Mouse (Mus musculus) CD4-positive naive resting alpha-beta T cell, adult 57 days (primary cell): Measurements from ENCODE around the gene Usp3. TPM values are rescaled to one million over a fixed set of nuclear protein-coding genes. Genes with fewer than 3 reads are reported as not detected.

Experiments
- total RNA-seq: library from RNA; stranded (reverse); gene quantifications from one replicate; pipeline ENCODE4 v1.2.4, GENCODE M21; 2023

Usp3 gene
- 195 TPM for total RNA-seq

GRCm38 (mm10) chr9:66592708-66593612 lies at the start of gene Usp3:
Gene Usp3, minus strand, starts transcription at chr9:66593142.

GRCm38 (mm10) chr9:66514256-66514770 lies 78.6 kb downstream of the Usp3 start, which contains the start of gene Fbxl22:
Gene Fbxl22, minus strand, starts transcription at chr9:66514593.

Other genes with a start within 250 kb of the Usp3 start
- 119 TPM for gene Herc1, start 242.7 kb downstream of the Usp3 start, total RNA-seq
- 13.3 TPM for gene Fbxl22, start 78.5 kb downstream of the Usp3 start, total RNA-seq
- 5.9 TPM for gene Car12, start 120.5 kb upstream of the Usp3 start, total RNA-seq
- 0.98 TPM for gene Aph1b, start 202.3 kb upstream of the Usp3 start, total RNA-seq
- gene Gm10647, start 203.9 kb upstream of the Usp3 start, total RNA-seq = 0.27 TPM
- 1.1 TPM for gene Aph1c, start 241.6 kb upstream of the Usp3 start, total RNA-seq